Mouse (Mus musculus) neutrophil, adult 5-6 weeks (primary cell): ENCODE measurements around the gene Tectb. TPM values are rescaled to one million over a fixed set of nuclear protein-coding genes. Genes with fewer than 3 reads are reported as not detected.
"Not testable (repeated sequence)": the region's sequence is repeated elsewhere in the genome, so short reads cannot be mapped to it uniquely, and the experiment has no call there.

ENCODE experiments used
- ATAC-seq: fragments of 151-379, 151-347 bp; 2 replicates; pipeline ENCODE4 v1.8.0; 2017; ENCODE audit warnings: mild to moderate bottlenecking, moderate TSS enrichment; ENCODE audit not compliant: insufficient number of reproducible peaks, poor library complexity, low FRiP score, severe bottlenecking; ENCODE audit errors: extremely low read depth
- total RNA-seq: library from RNA; stranded (forward); fragments of 200-1000 nt; gene quantifications from 2 replicates; pipeline ENCODE4 v1.2.3, GENCODE M21; 2017

Gene Tectb
- total RNA-seq: not detected in 2 replicates

DNA sequence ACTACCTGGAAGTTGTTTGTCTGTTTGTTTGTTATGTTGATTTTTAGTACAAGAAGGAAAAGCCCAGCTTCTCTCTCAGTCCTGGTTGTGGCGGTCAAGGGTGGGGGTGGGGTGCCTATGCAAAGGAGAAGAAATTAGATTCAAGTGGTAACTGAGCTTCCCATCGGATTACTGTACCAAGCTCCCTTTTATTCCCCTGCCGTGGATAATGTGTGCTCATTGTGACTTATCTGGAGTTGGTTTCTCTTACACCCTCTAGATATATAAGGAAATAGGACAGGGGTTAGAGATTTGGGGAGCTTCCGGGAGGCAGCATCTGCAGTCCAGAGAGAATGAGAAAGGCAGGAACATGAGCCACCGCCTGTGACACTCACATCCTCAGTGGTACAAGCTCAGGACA lies at the start of gene Tectb:
Tectb (plus strand) TSS at position 301 of the 400 bp plus-strand sequence.
- no peak for ATAC-seq

- ATAC-seq: no peak
Measured at GRCm38 (mm10) chr19:55131747-55132146, 48.8 kb upstream of the Tectb start.

GRCm38 (mm10) chr19:55132476-55132875 lies 48.1 kb upstream of the Tectb start:
- no peak for ATAC-seq

GRCm38 (mm10) chr19:55134521-55134920 lies 46.0 kb upstream of the Tectb start:
- ATAC-seq: no peak

- ATAC-seq: no peak
Measured at GRCm38 (mm10) chr19:55135918-55136317, 44.6 kb upstream of the Tectb start.

DNA sequence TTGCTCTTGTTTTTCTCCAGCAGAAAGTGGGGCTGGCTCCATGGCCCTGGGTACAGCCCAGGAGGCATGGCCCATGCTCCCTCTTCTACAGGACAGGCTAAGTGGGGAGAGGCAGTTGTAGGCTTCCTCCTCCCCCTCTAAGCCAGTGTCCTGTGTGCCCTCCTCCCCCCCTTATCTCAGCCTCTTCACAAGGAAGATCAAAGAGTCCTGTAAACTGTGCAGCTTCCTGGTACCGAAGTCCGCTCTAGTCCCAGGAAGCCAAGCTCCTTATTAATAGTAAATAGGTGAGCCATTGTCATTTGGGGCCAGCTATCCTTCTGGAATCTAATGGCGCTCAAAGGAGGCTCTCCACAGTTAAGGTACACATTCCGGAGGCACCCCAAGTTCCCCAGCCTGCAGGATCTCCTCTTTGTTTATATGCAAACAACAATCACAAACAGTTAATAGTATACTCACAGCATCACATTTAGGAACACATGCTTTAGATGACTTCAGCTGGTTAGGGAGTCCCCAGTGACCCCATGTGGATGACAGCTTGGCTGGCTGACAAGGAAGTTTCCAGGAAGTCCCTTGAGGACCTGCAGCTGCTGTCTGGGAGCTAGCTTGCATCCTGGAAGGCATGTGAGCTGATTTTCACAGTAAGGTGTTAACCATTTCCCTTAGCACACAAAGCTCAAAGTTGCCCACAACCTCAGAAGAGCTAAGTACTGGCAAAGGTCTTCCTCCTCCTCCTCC lies 43.7 kb upstream of the Tectb start:
- no peak for ATAC-seq

- no peak for ATAC-seq
Measured at GRCm38 (mm10) chr19:55137884-55138283, 42.6 kb upstream of the Tectb start.

GRCm38 (mm10) chr19:55138506-55138905 lies 42.0 kb upstream of the Tectb start:
- ATAC-seq: no peak

DNA sequence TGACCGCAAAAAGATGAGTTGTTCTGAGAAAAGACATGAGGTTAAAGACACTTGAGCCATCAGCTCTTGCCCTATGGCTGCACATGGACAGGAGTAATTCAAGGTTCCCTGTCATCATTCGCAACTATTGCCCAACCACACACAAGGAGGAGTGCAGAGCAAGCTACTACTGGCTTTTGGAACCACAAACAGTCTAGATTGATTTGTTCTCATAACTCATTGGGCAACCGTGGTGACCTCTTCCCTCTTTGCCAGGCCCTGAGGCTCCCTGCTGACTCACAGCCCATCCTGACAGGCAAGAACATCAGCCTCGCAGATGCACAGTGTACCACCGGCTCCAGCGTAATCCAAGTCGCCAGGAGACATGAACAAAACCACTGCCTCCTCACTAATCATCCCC lies 41.2 kb upstream of the Tectb start:
- no peak for ATAC-seq

- no peak for ATAC-seq
Measured at GRCm38 (mm10) chr19:55143391-55144300, 36.9 kb upstream of the Tectb start.

- ATAC-seq: no peak
Measured at GRCm38 (mm10) chr19:55144691-55145090, 35.8 kb upstream of the Tectb start.

- no peak for ATAC-seq
Measured at GRCm38 (mm10) chr19:55145136-55145535, 35.4 kb upstream of the Tectb start.

GRCm38 (mm10) chr19:55147568-55147967 lies 33.0 kb upstream of the Tectb start:
- no peak for ATAC-seq

DNA sequence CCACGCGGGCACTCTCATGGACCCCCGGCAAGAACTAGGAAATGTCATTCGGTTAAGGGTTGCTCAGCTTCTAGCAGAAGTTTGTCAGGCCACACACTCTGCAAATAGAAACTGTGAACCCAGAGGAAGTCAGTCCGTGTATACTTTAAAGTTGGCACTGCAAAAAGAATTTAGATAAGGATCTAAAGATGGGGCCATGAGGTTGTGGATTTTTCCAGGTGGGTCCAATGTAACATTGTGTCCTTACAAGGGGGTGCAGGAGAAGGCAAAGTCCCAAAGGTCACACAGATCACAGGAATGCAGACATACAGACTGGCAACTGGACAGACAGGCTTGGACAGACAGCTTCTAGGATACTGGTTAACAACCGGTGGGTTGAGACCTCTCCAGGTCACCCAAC lies 32.4 kb upstream of the Tectb start:
- no peak for ATAC-seq

DNA sequence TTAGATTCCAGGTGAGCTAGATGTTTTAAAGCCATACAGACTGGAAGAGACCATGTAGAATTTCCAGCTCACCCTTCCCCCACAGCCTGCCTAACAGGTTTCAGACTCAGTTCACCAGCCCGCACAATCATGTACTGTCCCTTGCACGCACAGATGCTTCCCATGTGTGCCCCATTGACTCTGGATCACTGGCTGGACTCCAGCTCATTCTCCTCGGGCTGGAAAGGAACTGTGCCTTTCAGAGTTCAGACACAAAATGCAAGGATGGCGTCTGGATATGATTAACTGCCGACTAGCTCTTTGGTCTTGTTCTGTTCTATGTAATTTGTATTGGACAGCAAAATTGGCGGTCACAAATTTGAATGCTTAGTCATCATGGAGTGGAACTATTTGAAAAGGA lies 30.9 kb upstream of the Tectb start:
- ATAC-seq: no peak

DNA sequence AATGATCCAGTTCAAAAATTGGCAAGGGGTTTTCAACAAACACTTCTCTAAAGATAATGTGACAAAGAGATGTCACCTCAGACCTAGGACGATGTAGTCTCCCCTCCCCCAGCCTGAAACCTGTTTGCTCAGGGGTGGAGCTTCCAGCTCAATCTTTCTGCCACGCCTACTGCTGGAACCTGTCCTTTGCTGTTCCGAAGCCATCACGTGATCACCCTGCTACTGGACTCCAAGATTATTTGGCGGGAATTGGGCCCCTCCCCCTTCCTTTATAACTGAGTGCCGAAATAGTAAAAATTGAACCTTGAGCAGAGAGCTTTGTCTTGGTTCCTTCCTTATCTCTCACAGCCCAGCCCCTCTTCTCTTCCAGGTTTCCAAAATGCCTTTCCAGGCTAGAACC lies 28.3 kb upstream of the Tectb start:
- ATAC-seq: not testable (repeated sequence)

GRCm38 (mm10) chr19:55152983-55153382 lies 27.6 kb upstream of the Tectb start:
- ATAC-seq: no peak

- ATAC-seq: no peak
Measured at GRCm38 (mm10) chr19:55157029-55157428, 23.5 kb upstream of the Tectb start.

DNA sequence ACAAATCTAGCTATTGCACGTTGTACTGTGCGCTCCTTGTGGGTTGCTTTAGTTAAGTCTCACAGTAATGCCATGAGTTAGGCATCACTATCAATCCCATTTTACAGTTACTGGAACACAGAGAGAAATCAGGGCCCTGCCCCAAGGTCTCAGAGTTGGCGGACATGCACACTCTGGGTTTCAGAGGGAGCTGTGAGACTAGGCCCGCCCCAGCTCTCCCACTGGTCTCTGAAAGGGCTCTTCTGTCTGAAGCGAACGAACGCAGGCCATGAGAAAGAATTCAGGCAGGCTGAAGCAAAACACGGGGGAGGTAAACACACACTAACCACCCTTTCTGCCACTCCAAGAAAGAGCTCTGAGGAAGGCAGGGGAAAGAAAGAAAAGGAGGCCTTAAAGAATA lies 21.9 kb upstream of the Tectb start:
- ATAC-seq: no peak

GRCm38 (mm10) chr19:55159826-55160225 lies 20.7 kb upstream of the Tectb start:
- no peak for ATAC-seq
